Mouse (Mus musculus) MEL-GATA-1-ER (cell line): ENCODE results near the gene Dbnl.

ENCODE experiments used
- DNase-seq: peaks from one replicate; pipeline ENCODE4 v3.0.0-alpha.2; 2012; ENCODE audit warnings: low read depth; ENCODE audit errors: extremely low read depth

The Dbnl gene

GRCm38 (mm10) chr11:5788056-5789014 lies at the start of gene Dbnl:
TSS of gene Dbnl (plus strand) at chr11:5788488.
- peak; percentile 81 for DNase-seq

- no peak for DNase-seq
Measured at GRCm38 (mm10) chr11:5738888-5739632, 49.2 kb upstream of the Dbnl start.

GRCm38 (mm10) chr11:5739846-5740245 lies 48.4 kb upstream of the Dbnl start:
- DNase-seq = no peak

GRCm38 (mm10) chr11:5740599-5740964 lies 47.7 kb upstream of the Dbnl start:
- DNase-seq = no peak

GRCm38 (mm10) chr11:5740965-5741627 lies 47.2 kb upstream of the Dbnl start:
- DNase-seq = no peak

- no peak for DNase-seq
Measured at GRCm38 (mm10) chr11:5742106-5742505, 46.2 kb upstream of the Dbnl start.

- DNase-seq = no peak
Measured at GRCm38 (mm10) chr11:5744951-5745350, 43.3 kb upstream of the Dbnl start.

- DNase-seq = no peak
Measured at GRCm38 (mm10) chr11:5753755-5754154, 34.5 kb upstream of the Dbnl start.

- DNase-seq = peak; percentile 81
Measured at GRCm38 (mm10) chr11:5761820-5762632, 26.3 kb upstream of the Dbnl start, which contains the start of gene Urgcp. TSS of gene Urgcp (minus strand) at chr11:5762376.

GRCm38 (mm10) chr11:5762633-5762982 lies 25.7 kb upstream of the Dbnl start:
- DNase-seq = no peak

GRCm38 (mm10) chr11:5766019-5766418 lies 22.3 kb upstream of the Dbnl start:
- DNase-seq = no peak

GRCm38 (mm10) chr11:5778481-5778880 lies 9.8 kb upstream of the Dbnl start:
- no peak for DNase-seq

- no peak for DNase-seq
Measured at GRCm38 (mm10) chr11:5780035-5780499, 8.2 kb upstream of the Dbnl start.

GRCm38 (mm10) chr11:5782199-5782944 lies 5.9 kb upstream of the Dbnl start:
- no peak for DNase-seq

GRCm38 (mm10) chr11:5785732-5786131 lies 2.6 kb upstream of the Dbnl start:
- DNase-seq = no peak

GRCm38 (mm10) chr11:5787671-5788055 lies 625 bp upstream of the Dbnl start:
- DNase-seq = no peak

- peak; percentile 82 for DNase-seq
Measured at GRCm38 (mm10) chr11:5789071-5789753, 924 bp downstream of the Dbnl start.

GRCm38 (mm10) chr11:5789754-5790333 lies 1.6 kb downstream of the Dbnl start:
- DNase-seq = peak; percentile 16

- no peak for DNase-seq
Measured at GRCm38 (mm10) chr11:5790431-5790830, 2.1 kb downstream of the Dbnl start.
